Mouse (Mus musculus) kidney, embryonic 14.5 days (tissue): ENCODE data around the gene Laptm4a. TPM values are rescaled to one million over a fixed set of nuclear protein-coding genes. Genes with fewer than 3 reads are reported as not detected.
A peak's percentile ranks its signal among the peaks of the same experiment; 100 is the strongest.

Experiments
- ATAC-seq: fragments of 200-750 bp; cut with Nextera tagmentation; 2 replicates; pipeline ENCODE4 v1.8.0; 2017; ENCODE audit warnings: moderate number of reproducible peaks, mild to moderate bottlenecking, moderate TSS enrichment, moderate library complexity; ENCODE audit not compliant: low FRiP score, low TSS enrichment
- H3K27ac ChIP-seq: fragments of 300-500 bp; sonication (generic); 2 replicates; pipeline ENCODE4 v1.5.1; 2014; ENCODE audit warnings: low read depth, mild to moderate bottlenecking, low read length, moderate library complexity, mixed read lengths
- H3K27me3 ChIP-seq: fragments of 300-500 bp; sonication (generic); 2 replicates; pipeline ENCODE4 v1.6.1; 2014; ENCODE audit warnings: mild to moderate bottlenecking, low read length; ENCODE audit not compliant: control insufficient read depth, insufficient read depth
- H3K36me3 ChIP-seq: fragments of 300-500 bp; sonication (generic); 2 replicates; pipeline ENCODE4 v1.6.1; 2014; ENCODE audit warnings: low read length, mixed read lengths; ENCODE audit not compliant: control insufficient read depth, insufficient read depth
- H3K4me1 ChIP-seq: fragments of 300-500 bp; sonication (generic); 2 replicates; pipeline ENCODE4 v1.6.1; 2014; ENCODE audit warnings: low read length, mixed read lengths; ENCODE audit not compliant: control insufficient read depth, insufficient read depth
- H3K4me2 ChIP-seq: fragments of 300-500 bp; sonication (generic); replicated peaks from 2 replicates; pipeline ENCODE4 v1.6.1; 2014; ENCODE audit warnings: low read depth, mild to moderate bottlenecking, low read length
- H3K4me3 ChIP-seq: fragments of 300-500 bp; sonication (generic); 2 replicates; pipeline ENCODE4 v1.5.1; 2014; ENCODE audit warnings: mild to moderate bottlenecking, low read length
- H3K9ac ChIP-seq: fragments of 300-500 bp; sonication (generic); 2 replicates; pipeline ENCODE4 v1.6.1; 2014; ENCODE audit warnings: low read depth, mild to moderate bottlenecking, low read length, moderate library complexity
- H3K9me3 ChIP-seq: fragments of 300-500 bp; sonication (generic); 2 replicates; pipeline ENCODE4 v1.6.1; 2016; ENCODE audit warnings: low read length; ENCODE audit not compliant: control insufficient read depth
- WGBS: fragments of 180-500 bp; shearing (Covaris S2); extraction: QIAGEN DNeasy Blood & Tissue Kit; methylation state at CpG from one replicate; pipeline ENCODE4 v1.1.7; 2014; 5-methylcytosine and 5-hydroxymethylcytosine counted together
- polyA plus RNA-seq: library from polyadenylated mRNA; unstranded; fragments of >200 nt; fragmentation: Nextera tagmentation; extraction: Ambion mirVana; gene quantifications from 2 replicates; pipeline ENCODE4 v1.2.1, GENCODE M21; 2014

The Laptm4a gene
- polyA plus RNA-seq, 1 experiment from 2014 or later: 140 TPM

GRCm38 (mm10) chr12:8900107-8900698, 21.3 kb upstream of the Laptm4a start:
- Histone ChIP-seq H3K4me1 (peaks cover 9% of the 10 kb centered on the region; the same call in 1 of the 2 replicates), H3K9ac (no peak overlapping the region), H3K4me2 (no peak overlapping the region), H3K27me3 (no peaks in the 10 kb centered on the region), H3K9me3 (no peaks in the 10 kb centered on the region), H3K36me3 (no peaks in the 10 kb centered on the region), H3K4me3 (no peak overlapping the region), H3K27ac (no peak overlapping the region)
- 0 out of 2 replicates have a peak, but pooled peaks have one; percentile 16 for ATAC-seq
- WGBS: 43% methylated on average over 4 of the region's 4 CpGs

- ATAC-seq: peak; percentile 55
- peaks cover 9% of the 10 kb centered on the region; the same call in 1 of the 2 replicates for H3K4me1 ChIP-seq
- 0 out of 2 replicates have a peak overlapping the region, but pooled peaks have one; percentile 4 for H3K4me2 ChIP-seq
- H3K4me3 ChIP-seq: no peak overlapping the region
- H3K27me3 ChIP-seq: no peaks in the 10 kb centered on the region
- H3K27ac ChIP-seq: 0 out of 2 replicates have a peak overlapping the region, but pooled peaks have one; percentile 19
- no peak overlapping the region for H3K9ac ChIP-seq
- 20% methylated on average over 5 of the region's 5 CpGs for WGBS
- H3K36me3 ChIP-seq: no peaks in the 10 kb centered on the region
- no peaks in the 10 kb centered on the region for H3K9me3 ChIP-seq
Observed at GRCm38 (mm10) chr12:8900919-8901663, 20.4 kb upstream of the Laptm4a start.

- Histone ChIP-seq H3K9me3 (0 out of 2 replicates have a peak, but pooled peaks cover 2% of the 10 kb centered on the region), H3K4me1 (peaks cover 9% of the 10 kb centered on the region; the same call in 1 of the 2 replicates), H3K4me2 (no peak overlapping the region), H3K27me3 (no peaks in the 10 kb centered on the region), H3K4me3 (no peak overlapping the region), H3K9ac (no peak overlapping the region), H3K36me3 (no peaks in the 10 kb centered on the region), H3K27ac (no peak overlapping the region)
- ATAC-seq: no peak
- 8% methylated on average over 2 of the region's 2 CpGs for WGBS
Observed at GRCm38 (mm10) chr12:8901934-8902333, 19.5 kb upstream of the Laptm4a start.

- ATAC-seq: 0 out of 2 replicates have a peak, but pooled peaks have one; percentile 34
Observed at GRCm38 (mm10) chr12:8902479-8902878, 19.0 kb upstream of the Laptm4a start.

GRCm38 (mm10) chr12:8912860-8913685, 8.4 kb upstream of the Laptm4a start:
- 4% methylated on average over 16 of the region's 16 CpGs for WGBS
- peak; percentile 92 for ATAC-seq
- Histone ChIP-seq H3K4me2 (peak overlapping the region; percentile 31; the same call in 1 of the 2 replicates), H3K36me3 (no peaks in the 10 kb centered on the region), H3K27ac (peak overlapping the region; percentile 95), H3K9me3 (no peaks in the 10 kb centered on the region), H3K4me1 (peaks cover 35% of the 10 kb centered on the region), H3K27me3 (no peaks in the 10 kb centered on the region), H3K9ac (peak overlapping the region; percentile 45), H3K4me3 (no peak overlapping the region)

More at GRCm38 (mm10) chr12:8902479-8902878, 19.0 kb upstream of the Laptm4a start:
- no peak overlapping the region for H3K27ac ChIP-seq
- no peak overlapping the region for H3K4me2 ChIP-seq
- 0 out of 2 replicates have a peak, but pooled peaks cover 2% of the 10 kb centered on the region for H3K9me3 ChIP-seq
- WGBS: 31% methylated on average over 3 of the region's 3 CpGs
- H3K9ac ChIP-seq: no peak overlapping the region
- peaks cover 9% of the 10 kb centered on the region; the same call in 1 of the 2 replicates for H3K4me1 ChIP-seq
- H3K4me3 ChIP-seq: no peak overlapping the region
- no peaks in the 10 kb centered on the region for H3K27me3 ChIP-seq
- no peaks in the 10 kb centered on the region for H3K36me3 ChIP-seq

- Histone ChIP-seq H3K4me1 (peaks cover 35% of the 10 kb centered on the region), H3K9ac (no peak overlapping the region), H3K36me3 (no peaks in the 10 kb centered on the region), H3K4me2 (no peak overlapping the region), H3K9me3 (no peaks in the 10 kb centered on the region), H3K27me3 (no peaks in the 10 kb centered on the region), H3K4me3 (no peak overlapping the region), H3K27ac (peak overlapping the region; percentile 95)
- 39% methylated on average over 9 of the region's 9 CpGs for WGBS
- ATAC-seq: peak; percentile 61
Observed at GRCm38 (mm10) chr12:8913701-8914340, 7.6 kb upstream of the Laptm4a start.

GRCm38 (mm10) chr12:8916378-8916777, 5.1 kb upstream of the Laptm4a start:
- Histone ChIP-seq H3K27me3 (no peaks in the 10 kb centered on the region), H3K36me3 (no peaks in the 10 kb centered on the region), H3K9ac (peak overlapping the region; percentile 14; the same call in 1 of the 2 replicates), H3K4me3 (no peak overlapping the region), H3K4me1 (peaks cover 35% of the 10 kb centered on the region), H3K9me3 (no peaks in the 10 kb centered on the region), H3K27ac (peak overlapping the region; percentile 60), H3K4me2 (no peak overlapping the region; the same call in 1 of the 2 replicates)
- no peak for ATAC-seq
- 52% methylated on average over 5 of the region's 5 CpGs for WGBS

GRCm38 (mm10) chr12:8919231-8919630, 2.2 kb upstream of the Laptm4a start:
- Histone ChIP-seq H3K27me3 (no peaks in the 10 kb centered on the region), H3K4me3 (no peak overlapping the region), H3K4me2 (no peak overlapping the region), H3K9me3 (no peaks in the 10 kb centered on the region), H3K27ac (no peak overlapping the region), H3K9ac (no peak overlapping the region), H3K36me3 (no peaks in the 10 kb centered on the region), H3K4me1 (peaks cover 18% of the 10 kb centered on the region)
- 92% methylated on average over 3 of the region's 3 CpGs for WGBS
- ATAC-seq: no peak
